Mouse (Mus musculus) liver, embryonic 11.5 days (tissue): ENCODE results near the gene Alg9. TPM values are rescaled to one million over a fixed set of nuclear protein-coding genes. Genes with fewer than 3 reads are reported as not detected.

Source experiments
- ATAC-seq: fragments of 200-750 bp; cut with Nextera tagmentation; replicated peaks from 2 replicates; pipeline ENCODE4 v1.8.0; 2017; ENCODE audit warnings: moderate number of reproducible peaks, mild to moderate bottlenecking, moderate TSS enrichment, moderate library complexity; ENCODE audit not compliant: low FRiP score
- DNase-seq: peaks from one replicate; pipeline ENCODE4 v3.0.0-alpha.2; 2017; ENCODE audit warnings: low spot score
- H3K27ac ChIP-seq: fragments of 300-500 bp; sonication (generic); 2 replicates; pipeline ENCODE4 v1.5.1; 2014; ENCODE audit warnings: mild to moderate bottlenecking, low read depth, low read length, control low read depth
- H3K27me3 ChIP-seq: fragments of 300-500 bp; sonication (generic); replicated peaks from 2 replicates; pipeline ENCODE4 v1.6.1; 2014; ENCODE audit warnings: low read length, mixed read lengths; ENCODE audit not compliant: control insufficient read depth, insufficient read depth
- H3K36me3 ChIP-seq: fragments of 300-500 bp; sonication (generic); 2 replicates; pipeline ENCODE4 v1.6.1; 2014; ENCODE audit warnings: mild to moderate bottlenecking, low read length, moderate library complexity, mixed read lengths; ENCODE audit not compliant: control insufficient read depth, insufficient read depth
- H3K4me1 ChIP-seq: fragments of 300-500 bp; sonication (generic); replicated peaks from 2 replicates; pipeline ENCODE4 v1.6.1; 2014; ENCODE audit warnings: low read length, mixed read lengths; ENCODE audit not compliant: control insufficient read depth, insufficient read depth
- H3K4me2 ChIP-seq: fragments of 300-500 bp; sonication (generic); 2 replicates; pipeline ENCODE4 v1.6.1; 2014; ENCODE audit warnings: mild to moderate bottlenecking, control low read depth, moderate library complexity
- H3K4me3 ChIP-seq: fragments of 300-500 bp; sonication (generic); 2 replicates; pipeline ENCODE4 v1.5.1; 2014; ENCODE audit warnings: low read depth, low read length, control low read depth
- H3K9ac ChIP-seq: fragments of 300-500 bp; sonication (generic); 2 replicates; pipeline ENCODE4 v1.6.1; 2014; ENCODE audit warnings: low read depth, low read length, control low read depth
- H3K9me3 ChIP-seq: fragments of 300-500 bp; sonication (generic); 2 replicates; pipeline ENCODE4 v1.6.1; 2016; ENCODE audit warnings: low read length, inconsistent platforms, mixed read lengths; ENCODE audit not compliant: control insufficient read depth
- WGBS: fragments of 180-500 bp; shearing (Covaris S2); extraction: QIAGEN DNeasy Blood & Tissue Kit; methylation state at CpG from one replicate; pipeline ENCODE4 v1.1.7; 2014; 5-methylcytosine and 5-hydroxymethylcytosine counted together
- polyA plus RNA-seq: library from polyadenylated mRNA; unstranded; fragments of >200 nt; fragmentation: Nextera tagmentation; extraction: Ambion mirVana; gene quantifications from 2 replicates; pipeline ENCODE4 v1.2.1, GENCODE M21; 2014

Gene Alg9
- polyA plus RNA-seq, 1 experiment from 2014 or later = 33.0 TPM

GRCm38 (mm10) chr9:50884093-50884492 is 109.3 kb downstream of the Alg9 start:
- ATAC-seq (no peak), DNase-seq (no peak)
- Histone ChIP-seq H3K4me2 (no peak overlapping the region), H3K9ac (no peak overlapping the region), H3K4me3 (no peak overlapping the region), H3K9me3 (no peaks in the 10 kb centered on the region), H3K27me3 (no peaks in the 10 kb centered on the region), H3K27ac (no peak overlapping the region), H3K36me3 (peaks cover 25% of the 10 kb centered on the region), H3K4me1 (no peaks in the 10 kb centered on the region)
- 87% methylated on average over 8 of the region's 8 CpGs for WGBS

DNA sequence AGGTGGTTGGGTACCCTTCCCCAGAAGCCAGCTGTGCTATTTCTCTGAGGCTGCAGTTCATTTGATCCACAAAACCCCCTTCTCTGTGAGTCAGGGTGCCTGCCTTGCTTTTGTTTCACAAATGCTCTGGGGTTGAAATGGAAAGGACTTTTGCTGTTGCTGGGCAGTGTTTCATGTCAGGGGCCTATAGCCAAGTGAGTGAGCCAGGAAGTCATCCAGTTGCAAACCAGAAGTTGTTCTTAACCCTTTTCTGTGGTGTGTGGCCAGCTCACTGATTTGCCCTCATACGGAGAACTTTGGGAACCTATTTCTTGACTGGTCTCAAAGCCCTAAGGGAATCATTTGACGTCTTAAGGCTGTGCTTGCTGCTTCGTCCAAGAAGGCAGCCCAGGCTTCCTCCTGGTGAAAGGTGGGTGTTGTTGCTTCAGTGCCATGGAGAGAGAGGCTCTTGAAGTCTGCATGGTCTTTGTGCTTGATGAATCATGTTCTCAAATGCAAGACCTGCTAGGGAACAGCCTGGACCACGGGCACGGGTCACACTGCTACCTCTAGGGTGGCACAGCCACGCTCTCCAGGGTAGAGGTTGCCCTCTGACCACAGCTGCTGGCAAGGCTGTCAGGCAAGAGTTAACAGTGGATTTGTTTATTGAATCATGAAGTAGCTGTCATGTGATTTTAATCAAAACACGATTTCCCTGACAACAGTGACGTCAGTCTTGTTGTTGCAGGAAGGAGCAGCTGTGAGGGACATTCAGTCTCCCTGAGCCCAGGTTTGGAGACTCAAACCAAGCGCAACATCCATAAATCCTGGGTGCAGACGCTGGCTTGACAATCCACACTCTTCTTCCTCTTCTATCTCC is 110.2 kb downstream of the Alg9 start:
- H3K27ac ChIP-seq = no peak overlapping the region
- H3K4me3 ChIP-seq = no peak overlapping the region
- H3K4me1 ChIP-seq = no peaks in the 10 kb centered on the region
- WGBS = 79% methylated on average over 10 of the region's 10 CpGs
- no peaks in the 10 kb centered on the region for H3K9me3 ChIP-seq
- ATAC-seq (no peak), DNase-seq (no peak)
- H3K9ac ChIP-seq = no peak overlapping the region
- peaks cover 17% of the 10 kb centered on the region for H3K36me3 ChIP-seq
- no peak overlapping the region for H3K4me2 ChIP-seq
- no peaks in the 10 kb centered on the region for H3K27me3 ChIP-seq

- Histone ChIP-seq H3K4me1 (no peaks in the 10 kb centered on the region), H3K9ac (no peak overlapping the region), H3K27me3 (no peaks in the 10 kb centered on the region), H3K27ac (no peak overlapping the region), H3K4me3 (no peak overlapping the region), H3K4me2 (no peak overlapping the region), H3K9me3 (no peaks in the 10 kb centered on the region), H3K36me3 (peaks cover 11% of the 10 kb centered on the region)
- no peak for DNase-seq
- ATAC-seq = no peak
- WGBS = 80% methylated on average over 1 of the region's 1 CpGs
Observed at GRCm38 (mm10) chr9:50885600-50885987, 110.8 kb downstream of the Alg9 start.

DNA sequence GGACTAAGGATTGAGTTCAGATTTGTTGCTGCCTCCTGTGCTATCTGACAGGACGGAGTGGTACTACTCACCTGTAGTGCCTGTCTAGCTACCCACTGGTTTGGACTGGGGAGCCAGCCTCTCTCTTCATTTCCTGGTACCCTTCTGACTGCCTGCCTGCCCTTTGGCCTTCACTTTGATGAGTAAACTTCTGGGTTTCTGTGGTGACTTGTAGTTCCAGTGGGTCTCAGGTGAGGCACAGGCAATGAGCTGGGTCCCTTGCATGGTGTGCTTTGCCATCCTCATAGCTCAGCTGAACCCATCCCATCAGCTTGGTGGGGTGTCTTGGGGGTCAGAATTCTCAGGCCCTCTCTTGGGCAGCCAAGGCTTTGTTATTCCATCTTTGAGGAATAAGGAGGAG is 112.1 kb downstream of the Alg9 start:
- no peak for ATAC-seq
- no peak overlapping the region for H3K27ac ChIP-seq

DNA sequence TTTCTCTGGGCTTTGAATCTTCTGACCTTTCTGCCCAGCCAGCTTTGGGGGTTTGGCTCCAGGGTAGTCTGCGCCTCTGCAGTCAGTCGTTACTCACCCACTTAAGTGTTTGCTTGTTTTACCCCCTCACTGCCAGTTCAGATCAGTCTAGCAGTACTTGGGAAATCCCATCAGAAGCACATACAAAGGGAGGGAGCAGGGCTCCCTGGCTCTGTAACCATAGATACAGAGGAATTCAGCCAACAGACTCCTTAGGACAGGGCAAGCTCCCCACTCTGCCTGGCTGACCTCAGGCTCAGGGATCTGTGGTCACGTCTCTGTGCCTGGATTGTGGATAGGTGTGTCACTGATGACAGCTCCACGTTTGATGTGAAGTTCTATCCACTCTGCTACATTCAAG is 112.5 kb downstream of the Alg9 start:
- WGBS = 50% methylated on average over 4 of the region's 4 CpGs
- Histone ChIP-seq H3K36me3 (peaks cover 8% of the 10 kb centered on the region; the same call in 1 of the 2 replicates), H3K9me3 (no peaks in the 10 kb centered on the region), H3K4me1 (no peaks in the 10 kb centered on the region), H3K9ac (no peak overlapping the region), H3K27me3 (no peaks in the 10 kb centered on the region), H3K4me2 (no peak overlapping the region), H3K27ac (no peak overlapping the region), H3K4me3 (no peak overlapping the region)
- DNase-seq = no peak
- ATAC-seq = no peak

More for the DNA sequence above, 112.1 kb downstream of the Alg9 start:
- Histone ChIP-seq H3K9me3 (no peaks in the 10 kb centered on the region), H3K36me3 (peaks cover 8% of the 10 kb centered on the region; the same call in 1 of the 2 replicates), H3K4me1 (no peaks in the 10 kb centered on the region), H3K4me3 (no peak overlapping the region), H3K4me2 (no peak overlapping the region), H3K9ac (no peak overlapping the region), H3K27me3 (no peaks in the 10 kb centered on the region)
- WGBS = 89% methylated on average over 1 of the region's 1 CpGs
- DNase-seq = no peak

DNA sequence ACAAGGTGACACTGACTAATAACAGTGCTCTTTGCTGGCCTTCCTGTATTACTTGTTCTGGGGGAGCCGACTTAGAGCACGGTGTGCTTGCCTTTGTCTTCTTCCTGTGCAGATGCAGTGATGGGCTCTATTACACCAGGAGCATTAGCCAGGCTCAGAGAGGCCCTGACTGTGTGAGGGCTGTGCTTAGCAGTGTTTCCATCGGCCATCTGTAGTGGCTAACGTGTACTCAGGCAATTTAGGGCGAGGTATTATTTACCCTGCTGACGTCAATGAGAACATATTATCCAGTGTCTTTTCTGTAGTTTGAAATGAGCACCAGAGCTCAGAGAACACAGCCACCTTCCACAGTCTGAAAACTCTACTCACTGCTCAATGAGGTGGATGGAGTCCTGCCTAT is 114.4 kb downstream of the Alg9 start:
- no peaks in the 10 kb centered on the region for H3K4me1 ChIP-seq
- H3K4me2 ChIP-seq = no peak overlapping the region
- H3K27ac ChIP-seq = no peak overlapping the region
- H3K4me3 ChIP-seq = no peak overlapping the region
- H3K9ac ChIP-seq = no peak overlapping the region
- no peaks in the 10 kb centered on the region for H3K27me3 ChIP-seq
- no peak for DNase-seq
- 79% methylated on average over 6 of the region's 6 CpGs for WGBS
- no peaks in the 10 kb centered on the region for H3K9me3 ChIP-seq
- peaks cover 2% of the 10 kb centered on the region; the same call in 1 of the 2 replicates for H3K36me3 ChIP-seq
- ATAC-seq = no peak

GRCm38 (mm10) chr9:50889964-50890363 is 115.1 kb downstream of the Alg9 start:
- DNase-seq (no peak), ATAC-seq (no peak)
- Histone ChIP-seq H3K4me3 (no peak overlapping the region), H3K4me2 (no peak overlapping the region), H3K27me3 (no peaks in the 10 kb centered on the region), H3K27ac (no peak overlapping the region), H3K36me3 (peaks cover 2% of the 10 kb centered on the region; the same call in 1 of the 2 replicates), H3K4me1 (no peaks in the 10 kb centered on the region), H3K9me3 (no peaks in the 10 kb centered on the region), H3K9ac (no peak overlapping the region)
- WGBS = 82% methylated on average over 4 of the region's 4 CpGs

DNA sequence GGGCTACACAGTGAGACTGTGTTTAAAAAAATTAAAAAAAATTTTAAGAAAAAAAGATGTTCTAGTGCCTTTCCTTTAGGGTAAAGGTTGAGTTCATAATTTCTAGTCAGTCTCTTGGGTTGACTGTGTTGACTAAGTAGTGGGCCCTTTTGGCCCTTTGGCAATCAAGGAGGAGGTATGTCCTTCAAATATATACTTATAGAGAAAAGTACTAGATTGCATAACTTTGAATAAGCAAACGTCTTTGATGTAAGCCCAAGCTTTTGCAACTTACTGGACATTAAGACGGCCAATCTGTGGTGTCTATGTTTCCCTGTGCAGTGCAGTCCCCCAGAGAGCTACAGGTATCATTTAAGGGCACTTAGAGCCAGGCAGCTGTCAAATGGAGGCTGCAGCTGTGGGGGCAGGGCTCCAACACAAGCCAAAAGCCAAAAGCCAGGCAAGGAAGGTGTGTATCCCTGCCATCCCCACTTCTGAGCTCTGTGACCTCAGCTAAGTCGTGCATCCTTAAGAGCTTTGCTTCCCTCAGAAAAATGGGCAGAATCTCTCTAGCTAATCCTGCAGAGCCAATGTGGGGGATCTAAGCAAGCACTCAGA is 115.8 kb downstream of the Alg9 start:
- no peaks in the 10 kb centered on the region for H3K27me3 ChIP-seq
- 82% methylated on average over 3 of the region's 3 CpGs for WGBS
- no peak overlapping the region for H3K9ac ChIP-seq
- no peak overlapping the region for H3K27ac ChIP-seq
- H3K4me3 ChIP-seq = no peak overlapping the region
- H3K4me1 ChIP-seq = no peaks in the 10 kb centered on the region
- ATAC-seq = no peak
- DNase-seq = no peak
- no peaks in the 10 kb centered on the region for H3K9me3 ChIP-seq
- peaks cover 6% of the 10 kb centered on the region for H3K36me3 ChIP-seq
- no peak overlapping the region for H3K4me2 ChIP-seq
